Comparison of ENCODE assay signal across 28 mouse cellular contexts in the genomic region with DNA sequence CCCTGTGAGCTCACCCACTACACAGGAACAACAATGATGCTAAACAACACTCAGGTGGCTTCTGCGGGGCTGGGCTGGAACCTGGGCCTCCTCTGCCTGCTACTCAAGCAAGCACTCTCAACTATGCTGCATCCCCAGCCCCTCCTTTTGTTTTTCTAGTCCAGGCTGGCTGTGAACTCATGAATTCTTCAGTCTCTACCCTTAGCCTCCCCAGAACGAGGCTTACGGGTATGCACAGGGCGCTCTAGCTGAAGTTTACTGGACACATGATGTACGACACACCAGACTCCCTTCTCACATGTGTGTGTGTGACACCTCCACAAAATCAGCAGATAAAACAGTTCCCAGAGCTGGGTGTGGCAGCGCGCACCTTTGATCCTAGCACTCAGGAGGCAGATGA. TPM values are rescaled to one million over a fixed set of nuclear protein-coding genes. Genes with fewer than 3 reads are reported as not detected.
A peak's percentile ranks its signal among the peaks of the same experiment; 100 is the strongest.
DNase-seq lines count a peak whose midpoint lies in the region; ATAC-seq and TF ChIP-seq lines count a peak whose summit lies in the region.
"Had no signal": no experiment of that assay in that cellular context is flagged by ENCODE, and none has a peak within 500 bp of the region (broad histone marks: within the 10 kb centered on the region; RNA-seq: fewer than 3 reads in every experiment).

No protein-coding gene starts in this region.

- H3K9ac ChIP-seq in ES-E14 (ENCODE audit: insufficient read depth, low read depth, low read length, poor library complexity, severe bottlenecking), result peak overlapping the region; percentile 49; the same call in 1 of the 2 replicates
- H3K9ac ChIP-seq in intestine, postnatal 0 days (ENCODE audit: low read depth, low read length), result no peak overlapping the region
- H3K9ac ChIP-seq in heart, embryonic 11.5 days (ENCODE audit: low read depth, low read length), result no peak overlapping the region
- H3K9ac ChIP-seq in heart, embryonic 12.5 days, result no peak overlapping the region
- H3K9ac ChIP-seq: forebrain, embryonic 12.5 days; liver, embryonic 13.5 days; midbrain, embryonic 15.5 days had no signal

- H3K36me3 ChIP-seq in megakaryocyte, embryonic 14.5 days (replicated peaks; ENCODE audit: low read length), result peaks cover 53% of the 10 kb centered on the region
- peaks cover 9% of the 10 kb centered on the region; the same call in 1 of the 2 replicates for H3K36me3 ChIP-seq in ES-E14 (ENCODE audit: control insufficient read depth, insufficient read depth, low read length, poor library complexity, severe bottlenecking)
- H3K36me3 ChIP-seq in intestine, postnatal 0 days (ENCODE audit: control insufficient read depth, insufficient read depth), result peaks cover 13% of the 10 kb centered on the region; the same call in 1 of the 2 replicates
- H3K36me3 ChIP-seq in heart, embryonic 11.5 days (ENCODE audit: control insufficient read depth, insufficient read depth, low read length), result no peaks in the 10 kb centered on the region
- H3K36me3 ChIP-seq in heart, embryonic 12.5 days, result no peaks in the 10 kb centered on the region
- no peaks in the 10 kb centered on the region for H3K36me3 ChIP-seq in heart, embryonic 10.5 days
- H3K36me3 ChIP-seq: embryonic facial prominence, embryonic 10.5 days; forebrain, embryonic 12.5 days; limb, embryonic 10.5 days; midbrain, embryonic 15.5 days had no signal

- H3K4me3 ChIP-seq in megakaryocyte, embryonic 14.5 days (replicated peaks), result peak overlapping the region; percentile 91
- no peak overlapping the region for H3K4me3 ChIP-seq in ES-E14 (ENCODE audit: insufficient read depth in 1 of 2, low read depth in 1 of 2, low read length in 2 of 2, poor library complexity in 1 of 2, severe bottlenecking in 1 of 2)
- H3K4me3 ChIP-seq in intestine, postnatal 0 days (ENCODE audit: low read depth, low read length), result no peak overlapping the region
- H3K4me3 ChIP-seq in heart, embryonic 11.5 days (ENCODE audit: low read depth, low read length), result no peak overlapping the region
- H3K4me3 ChIP-seq in heart, embryonic 12.5 days, result no peak overlapping the region
- no peak overlapping the region for H3K4me3 ChIP-seq in heart, embryonic 10.5 days
- H3K4me3 ChIP-seq: embryonic facial prominence, embryonic 10.5 days; forebrain, embryonic 12.5 days; gastrocnemius, adult 2 months; limb, embryonic 10.5 days; liver, embryonic 13.5 days; midbrain, embryonic 15.5 days had no signal

- H3K4me1 ChIP-seq in megakaryocyte, embryonic 14.5 days, result peaks cover 90% of the 10 kb centered on the region
- peaks cover 9 to 32% of the 10 kb centered on the region in 2 experiments; a peak in 3 of 4 replicates for H3K4me1 ChIP-seq in ES-E14 (ENCODE audit: control insufficient read depth in 2 of 2, insufficient read depth in 2 of 2, low read length in 2 of 2, poor library complexity in 1 of 2)
- H3K4me1 ChIP-seq in intestine, postnatal 0 days (replicated peaks; ENCODE audit: control insufficient read depth, insufficient read depth, low read length), result peaks cover 10% of the 10 kb centered on the region; the same call in 1 of the 2 replicates
- peaks cover 14% of the 10 kb centered on the region for H3K4me1 ChIP-seq in heart, embryonic 11.5 days (ENCODE audit: control insufficient read depth, insufficient read depth, low read length)
- peaks cover 31% of the 10 kb centered on the region for H3K4me1 ChIP-seq in heart, embryonic 12.5 days (replicated peaks)
- H3K4me1 ChIP-seq in heart, embryonic 10.5 days, result peaks cover 47% of the 10 kb centered on the region

- 55% methylated on average over 7 of the region's 7 CpGs for WGBS in intestine, postnatal 0 days
- WGBS in heart, embryonic 11.5 days (ENCODE audit: insufficient replicate concordance), result 81% methylated on average over 7 of the region's 7 CpGs
- 78% methylated on average over 7 of the region's 7 CpGs for WGBS in heart, embryonic 12.5 days
- 80% methylated on average over 7 of the region's 7 CpGs for WGBS in heart, embryonic 10.5 days

- no peaks in the 10 kb centered on the region for H3K27me3 ChIP-seq in megakaryocyte, embryonic 14.5 days (replicated peaks)
- H3K27me3 ChIP-seq in intestine, postnatal 0 days (replicated peaks; ENCODE audit: control insufficient read depth, insufficient read depth, low read length), result no peaks in the 10 kb centered on the region
- peaks cover 31% of the 10 kb centered on the region for H3K27me3 ChIP-seq in heart, embryonic 11.5 days (ENCODE audit: control insufficient read depth, insufficient read depth, low read length)
- H3K27me3 ChIP-seq in heart, embryonic 12.5 days (replicated peaks), result peaks cover 36% of the 10 kb centered on the region
- peaks cover 82% of the 10 kb centered on the region for H3K27me3 ChIP-seq in heart, embryonic 10.5 days (ENCODE audit: insufficient read depth, poor library complexity, severe bottlenecking)

- peak overlapping the region; percentile 67; the same call in 1 of the 2 replicates for H3K27ac ChIP-seq in ES-E14 (ENCODE audit: insufficient read depth, low read depth, low read length, poor library complexity, severe bottlenecking)
- H3K27ac ChIP-seq in intestine, postnatal 0 days (ENCODE audit: low read depth, low read length), result 0 out of 2 replicates have a peak overlapping the region, but pooled peaks have one; percentile 83
- no peak overlapping the region for H3K27ac ChIP-seq in heart, embryonic 11.5 days (ENCODE audit: low read depth, low read length)
- H3K27ac ChIP-seq in heart, embryonic 12.5 days (ENCODE audit: poor library complexity, severe bottlenecking), result no peak overlapping the region
- H3K27ac ChIP-seq in heart, embryonic 10.5 days, result no peak overlapping the region
- H3K27ac ChIP-seq: embryonic facial prominence, embryonic 10.5 days; forebrain, embryonic 12.5 days; hindbrain, postnatal 0 days; limb, embryonic 10.5 days; midbrain, embryonic 15.5 days had no signal

- no peak for ATAC-seq in megakaryocyte, adult 5-6 weeks (ENCODE audit: poor library complexity, severe bottlenecking)
- ATAC-seq in intestine, postnatal 0 days, result no peak
- ATAC-seq in heart, embryonic 11.5 days (replicated peaks; ENCODE audit: insufficient number of reproducible peaks, low FRiP score, low TSS enrichment), result no peak
- no peak for ATAC-seq in heart, embryonic 12.5 days (ENCODE audit: insufficient number of reproducible peaks, low FRiP score)
- ATAC-seq: hindbrain, postnatal 0 days; midbrain, embryonic 15.5 days had no signal

- in situ Hi-C loops in ES-E14 (cut with MboI; ENCODE audit: low sequenced_read_pairs in 2 of 2, unreplicated experiment in 2 of 2), result loop anchor here in 1 of 2 experiments (10.0 kb wide), 1 partner anchor 64 kb away; the partner anchor contains the start of gene Nectin2

- no peaks in the 10 kb centered on the region for H3K9me3 ChIP-seq in megakaryocyte, embryonic 14.5 days
- no peaks in the 10 kb centered on the region for H3K9me3 ChIP-seq in ES-E14 (ENCODE audit: control insufficient read depth, insufficient read depth, low read depth, low read length)
- H3K9me3 ChIP-seq in intestine, postnatal 0 days (ENCODE audit: control insufficient read depth), result no peaks in the 10 kb centered on the region
- 0 out of 2 replicates have a peak, but pooled peaks cover 2% of the 10 kb centered on the region for H3K9me3 ChIP-seq in heart, embryonic 11.5 days (replicated peaks; ENCODE audit: control insufficient read depth, low read length)
- H3K9me3 ChIP-seq in heart, embryonic 12.5 days (replicated peaks), result peaks cover 5% of the 10 kb centered on the region
- H3K9me3 ChIP-seq in heart, embryonic 10.5 days, result no peaks in the 10 kb centered on the region
- H3K9me3 ChIP-seq: limb, embryonic 10.5 days; midbrain, embryonic 15.5 days had no signal

- no peak for DNase-seq in ES-E14 (ENCODE audit: low read depth, low spot score)
- no peak for DNase-seq in heart, embryonic 10.5 days (ENCODE audit: low spot score)
- DNase-seq: B cell, adult 2 months; cerebellum, adult 8-10 months; gastrocnemius, adult 2 months; kidney, postnatal 36 days; layer of hippocampus, adult 9-11 months; liver, embryonic 13.5 days; thymus, adult 2 months had no signal

- peak overlapping the region; percentile 21; the same call in 1 of the 2 replicates for H3K4me2 ChIP-seq in intestine, postnatal 0 days (replicated peaks; ENCODE audit: low read depth)
- no peak overlapping the region for H3K4me2 ChIP-seq in heart, embryonic 11.5 days
- no peak overlapping the region for H3K4me2 ChIP-seq in heart, embryonic 12.5 days
- H3K4me2 ChIP-seq: forebrain, embryonic 12.5 days; midbrain, embryonic 15.5 days had no signal

- no peak for TF ChIP-seq CTCF in intestine, postnatal 0 days (IDR thresholded peaks at IDR 0.05; ENCODE audit: low read depth)

RNA-seq across cellular contexts. Expression of gene Bcl3, which starts 3.7 kb away (rescaled TPM):
- polyA plus RNA-seq in megakaryocyte, embryonic 14.5 days (2012; ENCODE audit: insufficient read depth, low replicate concordance), result 183 and 210 TPM in 2 replicates
- 29.2 and 39.1 TPM in 2 replicates for total RNA-seq in megakaryocyte, adult 5-6 weeks (2015)
- total RNA-seq in megakaryocyte, adult 5-6 weeks (2017), result 9.7 and 17.1 TPM in 2 replicates
- total RNA-seq in ES-E14 (2012; rRNA removed), result 14.3 and 28.8 TPM in 2 replicates
- 19.0 and 23.7 TPM in 2 replicates for polyA plus RNA-seq in intestine, postnatal 0 days (2015; fragmentation: Nextera tagmentation; extraction: Ambion mirVana)
- polyA plus RNA-seq in heart, embryonic 11.5 days (2014; fragmentation: Nextera tagmentation; extraction: Ambion mirVana), result 1.0 and 1.5 TPM in 2 replicates
- 1.4 and 1.7 TPM in 2 replicates for polyA plus RNA-seq in heart, embryonic 12.5 days (2016; fragmentation: Nextera tagmentation; extraction: Ambion mirVana)
- 1.3 and 2.7 TPM in 2 replicates for polyA plus RNA-seq in heart, embryonic 10.5 days (2016; fragmentation: Nextera tagmentation; extraction: Ambion mirVana)

RNA-seq across cellular contexts. Expression of gene Cblc, which starts 22.3 kb away (rescaled TPM):
- not detected in 2 replicates for polyA plus RNA-seq in megakaryocyte, embryonic 14.5 days (2012; ENCODE audit: insufficient read depth, low replicate concordance)
- not detected in 2 replicates for total RNA-seq in megakaryocyte, adult 5-6 weeks (2015)
- total RNA-seq in megakaryocyte, adult 5-6 weeks (2017), result not detected in 2 replicates
- 3.5 and 6.6 TPM in 2 replicates for total RNA-seq in ES-E14 (2012; rRNA removed)
- 54.8 and 56.5 TPM in 2 replicates for polyA plus RNA-seq in intestine, postnatal 0 days (2015; fragmentation: Nextera tagmentation; extraction: Ambion mirVana)
- 0.20 and 0.24 TPM in 2 replicates for polyA plus RNA-seq in heart, embryonic 11.5 days (2014; fragmentation: Nextera tagmentation; extraction: Ambion mirVana)
- polyA plus RNA-seq in heart, embryonic 12.5 days (2016; fragmentation: Nextera tagmentation; extraction: Ambion mirVana), result 0.27 TPM in 1 of 2 replicates, not detected in the other
- 1.1 and 1.2 TPM in 2 replicates for polyA plus RNA-seq in heart, embryonic 10.5 days (2016; fragmentation: Nextera tagmentation; extraction: Ambion mirVana)
- total RNA-seq: common myeloid progenitor, adult 5-6 weeks; gastrocnemius, adult 2 months; hematopoietic stem cell, adult 5-6 weeks; hindbrain, postnatal 0 days; left cerebral cortex, adult 8-10 months had no signal
- polyA plus RNA-seq: heart, embryonic 14.5 days had no signal

RNA-seq across cellular contexts. Expression of gene Gm19345, which starts 32.9 kb away (rescaled TPM):
- 0.12 TPM in 1 of 2 replicates, not detected in the other for polyA plus RNA-seq in megakaryocyte, embryonic 14.5 days (2012; ENCODE audit: insufficient read depth, low replicate concordance)
- total RNA-seq in megakaryocyte, adult 5-6 weeks (2015), result not detected in 2 replicates
- total RNA-seq in megakaryocyte, adult 5-6 weeks (2017), result not detected in 2 replicates
- 0.36 and 1.1 TPM in 2 replicates for total RNA-seq in ES-E14 (2012; rRNA removed)
- polyA plus RNA-seq in intestine, postnatal 0 days (2015; fragmentation: Nextera tagmentation; extraction: Ambion mirVana), result 0.16 and 0.39 TPM in 2 replicates
- polyA plus RNA-seq in heart, embryonic 11.5 days (2014; fragmentation: Nextera tagmentation; extraction: Ambion mirVana), result not detected in 2 replicates
- not detected in 2 replicates for polyA plus RNA-seq in heart, embryonic 12.5 days (2016; fragmentation: Nextera tagmentation; extraction: Ambion mirVana)
- polyA plus RNA-seq in heart, embryonic 10.5 days (2016; fragmentation: Nextera tagmentation; extraction: Ambion mirVana), result not detected in 2 replicates
- total RNA-seq: adrenal gland, adult 18-20 months; adrenal gland, postnatal 4 days; common myeloid progenitor, adult 5-6 weeks; gastrocnemius, adult 2 months; hematopoietic stem cell, adult 5-6 weeks had no signal
- polyA plus RNA-seq: embryonic facial prominence, embryonic 10.5 days; heart, embryonic 14.5 days; kidney, embryonic 14.5 days; limb, embryonic 10.5 days; liver, embryonic 13.5 days had no signal

RNA-seq across cellular contexts. Expression of gene Ceacam16, which starts 42.2 kb away (rescaled TPM):
- polyA plus RNA-seq in megakaryocyte, embryonic 14.5 days (2012; ENCODE audit: insufficient read depth, low replicate concordance), result 2.0 and 6.1 TPM in 2 replicates
- 0.47 and 0.75 TPM in 2 replicates for total RNA-seq in megakaryocyte, adult 5-6 weeks (2015)
- 0.18 and 0.28 TPM in 2 replicates for total RNA-seq in megakaryocyte, adult 5-6 weeks (2017)
- 0.71 and 1.4 TPM in 2 replicates for total RNA-seq in ES-E14 (2012; rRNA removed)
- not detected in 2 replicates for polyA plus RNA-seq in intestine, postnatal 0 days (2015; fragmentation: Nextera tagmentation; extraction: Ambion mirVana)
- not detected in 2 replicates for polyA plus RNA-seq in heart, embryonic 11.5 days (2014; fragmentation: Nextera tagmentation; extraction: Ambion mirVana)
- polyA plus RNA-seq in heart, embryonic 12.5 days (2016; fragmentation: Nextera tagmentation; extraction: Ambion mirVana), result not detected in 2 replicates
- 0.09 TPM in 1 of 2 replicates, not detected in the other for polyA plus RNA-seq in heart, embryonic 10.5 days (2016; fragmentation: Nextera tagmentation; extraction: Ambion mirVana)
- total RNA-seq: adrenal gland, adult 18-20 months; common myeloid progenitor, adult 5-6 weeks; gastrocnemius, adult 2 months; hindbrain, postnatal 0 days; left cerebral cortex, adult 8-10 months had no signal
- polyA plus RNA-seq: embryonic facial prominence, embryonic 10.5 days; forebrain, embryonic 12.5 days; heart, embryonic 14.5 days; kidney, embryonic 14.5 days; limb, embryonic 10.5 days; liver, embryonic 13.5 days; lung, embryonic 16.5 days had no signal

RNA-seq across cellular contexts. Expression of gene Bcam, which starts 48.1 kb away (rescaled TPM):
- 0.58 and 1.6 TPM in 2 replicates for polyA plus RNA-seq in megakaryocyte, embryonic 14.5 days (2012; ENCODE audit: insufficient read depth, low replicate concordance)
- not detected in 2 replicates for total RNA-seq in megakaryocyte, adult 5-6 weeks (2015)
- total RNA-seq in megakaryocyte, adult 5-6 weeks (2017), result 0.29 TPM in 1 of 2 replicates, not detected in the other
- total RNA-seq in ES-E14 (2012; rRNA removed), result 167 and 309 TPM in 2 replicates
- polyA plus RNA-seq in intestine, postnatal 0 days (2015; fragmentation: Nextera tagmentation; extraction: Ambion mirVana), result 36.2 and 38.0 TPM in 2 replicates
- 163 and 173 TPM in 2 replicates for polyA plus RNA-seq in heart, embryonic 11.5 days (2014; fragmentation: Nextera tagmentation; extraction: Ambion mirVana)
- 232 and 245 TPM in 2 replicates for polyA plus RNA-seq in heart, embryonic 12.5 days (2016; fragmentation: Nextera tagmentation; extraction: Ambion mirVana)
- polyA plus RNA-seq in heart, embryonic 10.5 days (2016; fragmentation: Nextera tagmentation; extraction: Ambion mirVana), result 140 and 193 TPM in 2 replicates
- total RNA-seq: neutrophil, adult 5-6 weeks had no signal

Comparison
In these comparisons a context has a peak if more than half of its experiments do, and no peak if none do; other contexts are left out.
1. H3K27ac ChIP-seq: peak in ES-E14 (single experiment) and intestine, postnatal 0 days (single experiment); none in heart, embryonic 11.5 days (single experiment), heart, embryonic 12.5 days (single experiment) and heart, embryonic 10.5 days (single experiment).
2. RNA of gene Cblc, which starts 22.3 kb away (polyA plus RNA-seq): 54.8 to 56.5 TPM in intestine, postnatal 0 days; 1.1 to 1.2 TPM in heart, embryonic 10.5 days, 0.27 TPM in heart, embryonic 12.5 days, 0.20 to 0.24 TPM in heart, embryonic 11.5 days and not detected in megakaryocyte, embryonic 14.5 days; every median in the first group is over 10 times any median in the second.